Mouse (Mus musculus) hindbrain, postnatal 0 days (tissue): ENCODE results near the gene Zswim3. TPM values are rescaled to one million over a fixed set of nuclear protein-coding genes. Genes with fewer than 3 reads are reported as not detected.
"Not testable (repeated sequence)": the region's sequence is repeated elsewhere in the genome, so short reads cannot be mapped to it uniquely, and the experiment has no call there.

Experiments used
- ATAC-seq: fragments of 200-750 bp; cut with Nextera tagmentation; 2 replicates; pipeline ENCODE4 v1.8.0; 2017; ENCODE audit warnings: mild to moderate bottlenecking, moderate TSS enrichment, moderate library complexity
- DNase-seq: peaks from one replicate; pipeline ENCODE4 v3.0.0-alpha.2; 2015; ENCODE audit warnings: low spot score
- H3K27ac ChIP-seq: fragments of 300-500 bp; sonication (generic); 2 replicates; pipeline ENCODE4 v1.5.1; 2014; ENCODE audit warnings: mild to moderate bottlenecking
- H3K27me3 ChIP-seq: fragments of 300-500 bp; sonication (generic); 2 replicates; pipeline ENCODE4 v1.6.1; 2014; ENCODE audit warnings: low read length, mixed read lengths; ENCODE audit not compliant: insufficient read depth
- H3K36me3 ChIP-seq: fragments of 300-500 bp; sonication (generic); 2 replicates; pipeline ENCODE4 v1.6.1; 2014; ENCODE audit warnings: low read length, mixed read lengths; ENCODE audit not compliant: insufficient read depth
- H3K4me1 ChIP-seq: fragments of 300-500 bp; sonication (generic); 2 replicates; pipeline ENCODE4 v1.6.1; 2014; ENCODE audit warnings: antibody characterized with exemption, low read length, mixed read lengths; ENCODE audit not compliant: insufficient read depth
- H3K4me2 ChIP-seq: fragments of 300-500 bp; sonication (generic); 2 replicates; pipeline ENCODE4 v1.6.1; 2014; ENCODE audit warnings: low read depth, mild to moderate bottlenecking, low read length, moderate library complexity, mixed read lengths
- H3K4me3 ChIP-seq: fragments of 300-500 bp; sonication (generic); 2 replicates; pipeline ENCODE4 v1.5.1; 2014; ENCODE audit warnings: low read length
- H3K9ac ChIP-seq: fragments of 300-500 bp; sonication (generic); replicated peaks from 2 replicates; pipeline ENCODE4 v1.6.1; 2014; ENCODE audit warnings: mild to moderate bottlenecking, low read length, moderate library complexity, mixed read lengths
- H3K9me3 ChIP-seq: fragments of 300-500 bp; sonication (generic); 2 replicates; pipeline ENCODE4 v1.6.1; 2016; ENCODE audit warnings: low read length, mixed read lengths
- CTCF ChIP-seq: IDR thresholded peaks from 2 replicates; pipeline ENCODE4 v1.5.1; 2016; ENCODE audit warnings: antibody characterized with exemption, control low read depth, low read depth
- WGBS: fragments of 180-500 bp; shearing (Covaris S2); extraction: QIAGEN DNeasy Blood & Tissue Kit; methylation state at CpG from one replicate; pipeline ENCODE4 v1.1.7; 2014; 5-methylcytosine and 5-hydroxymethylcytosine counted together
- polyA plus RNA-seq: library from polyadenylated mRNA; unstranded; fragments of >200 nt; fragmentation: Nextera tagmentation; extraction: Ambion mirVana; gene quantifications from 2 replicates; pipeline ENCODE4 v1.2.1, GENCODE M21; 2015
- total RNA-seq: library from RNA; depleted of rRNA; stranded (reverse); fragments of >200 nt; gene quantifications from 2 replicates; pipeline ENCODE4 v1.2.3, GENCODE M21; 2014; rRNA removed

The Zswim3 gene
- total and polyA plus RNA-seq, 2 experiments from 2014 or later: 5.2 to 8.3 TPM

DNA sequence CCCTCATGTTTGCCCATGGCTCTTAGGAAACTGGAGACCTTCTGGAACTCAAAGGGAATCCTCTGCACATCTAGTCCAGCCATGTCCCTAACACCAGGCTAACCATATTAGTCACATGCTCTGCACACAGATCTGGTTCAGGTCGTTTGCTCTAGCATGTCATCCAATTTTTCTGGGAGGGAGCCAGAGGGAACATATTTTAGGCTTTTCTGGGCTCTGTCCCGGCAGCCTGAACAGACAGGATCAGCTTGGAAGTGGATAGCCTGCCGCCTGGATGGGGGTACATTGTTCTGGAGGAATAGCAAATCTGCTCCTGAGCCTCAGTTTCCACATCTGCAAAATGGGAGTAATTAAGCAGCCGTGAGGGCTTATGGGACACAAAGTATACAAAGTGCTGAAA is 56.2 kb downstream of the Zswim3 start:
- Histone ChIP-seq H3K9me3 (no peaks in the 10 kb centered on the region), H3K4me1 (peaks cover 22% of the 10 kb centered on the region; the same call in 1 of the 2 replicates), H3K36me3 (no peaks in the 10 kb centered on the region), H3K4me3 (no peak overlapping the region), H3K27ac (peak overlapping the region; percentile 67; the same call in 1 of the 2 replicates), H3K4me2 (no peak overlapping the region), H3K9ac (no peak overlapping the region), H3K27me3 (0 out of 2 replicates have a peak, but pooled peaks cover 7% of the 10 kb centered on the region)
- no peak for TF ChIP-seq CTCF
- no peak for DNase-seq
- ATAC-seq: no peak
- WGBS: 66% methylated on average over 4 of the region's 4 CpGs

DNA sequence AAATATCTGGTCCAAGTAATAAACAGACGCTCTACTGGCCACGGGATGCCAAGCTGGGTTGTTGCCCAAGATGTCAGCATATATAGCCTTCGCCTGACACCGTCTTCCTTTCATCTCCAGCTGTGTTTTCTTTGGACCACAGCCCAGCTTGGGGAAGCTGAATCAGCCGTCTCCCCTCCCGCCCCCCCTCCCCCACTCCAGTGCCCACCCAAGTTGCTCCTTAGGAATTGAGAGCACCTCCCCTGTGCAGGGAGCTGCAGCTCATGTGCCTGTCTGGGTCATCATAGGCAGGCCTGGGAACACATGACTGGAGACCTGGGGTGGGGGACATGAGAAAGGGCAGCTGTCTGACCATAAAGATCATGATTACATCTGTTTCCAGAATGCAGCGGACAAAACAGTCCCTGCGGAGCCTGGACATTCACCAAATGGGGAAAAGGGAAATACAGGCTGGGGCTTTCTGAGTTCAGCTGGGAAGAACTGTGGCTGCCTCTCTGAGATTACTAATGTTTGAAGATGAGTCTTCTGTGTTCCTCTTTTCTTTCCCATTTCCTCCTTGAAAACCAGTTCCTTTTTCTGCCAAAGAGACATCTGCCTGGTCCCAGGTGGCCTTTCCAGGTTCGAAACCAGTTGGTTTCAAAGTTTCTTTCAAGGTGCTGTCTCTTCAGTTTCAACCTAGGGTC is 57.4 kb downstream of the Zswim3 start:
- no peak overlapping the region for H3K4me2 ChIP-seq
- no peak overlapping the region for H3K4me3 ChIP-seq
- no peak overlapping the region for H3K9ac ChIP-seq
- no peaks in the 10 kb centered on the region for H3K9me3 ChIP-seq
- WGBS: 24% methylated on average over 9 of the region's 9 CpGs
- 0 out of 2 replicates have a peak, but pooled peaks cover 3% of the 10 kb centered on the region for H3K27me3 ChIP-seq
- peak overlapping the region; percentile 67; the same call in 1 of the 2 replicates for H3K27ac ChIP-seq
- no peaks in the 10 kb centered on the region for H3K36me3 ChIP-seq
- ATAC-seq (peak; percentile 90), DNase-seq (peak; percentile 85)
- H3K4me1 ChIP-seq: peaks cover 14% of the 10 kb centered on the region; the same call in 1 of the 2 replicates
- no peak for TF ChIP-seq CTCF

DNA sequence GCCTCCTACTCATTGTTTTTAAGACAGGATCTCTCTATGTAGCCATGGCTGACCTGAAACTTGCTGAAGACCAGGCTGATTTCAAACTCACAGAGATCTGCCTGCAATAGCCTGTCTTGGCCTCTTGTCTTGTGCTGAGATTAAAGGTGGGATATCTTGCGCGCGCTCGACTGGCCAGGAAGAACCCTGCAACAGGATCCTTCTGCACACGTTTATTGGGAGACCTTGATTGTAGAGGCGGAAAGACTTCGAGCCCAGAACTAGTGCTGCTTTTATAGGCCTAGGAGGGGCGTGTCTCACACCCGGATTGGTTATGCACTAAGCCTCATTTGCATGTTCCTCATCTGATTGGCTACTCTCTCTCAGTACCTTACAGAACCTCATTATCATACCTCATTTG is 58.5 kb downstream of the Zswim3 start:
- H3K36me3 ChIP-seq, H3K9me3 ChIP-seq, H3K4me2 ChIP-seq, DNase-seq, H3K4me3 ChIP-seq, ATAC-seq, H3K9ac ChIP-seq, H3K27me3 ChIP-seq, H3K27ac ChIP-seq, H3K4me1 ChIP-seq: not testable (repeated sequence)
- 92% methylated on average over 7 of the region's 9 CpGs for WGBS

DNA sequence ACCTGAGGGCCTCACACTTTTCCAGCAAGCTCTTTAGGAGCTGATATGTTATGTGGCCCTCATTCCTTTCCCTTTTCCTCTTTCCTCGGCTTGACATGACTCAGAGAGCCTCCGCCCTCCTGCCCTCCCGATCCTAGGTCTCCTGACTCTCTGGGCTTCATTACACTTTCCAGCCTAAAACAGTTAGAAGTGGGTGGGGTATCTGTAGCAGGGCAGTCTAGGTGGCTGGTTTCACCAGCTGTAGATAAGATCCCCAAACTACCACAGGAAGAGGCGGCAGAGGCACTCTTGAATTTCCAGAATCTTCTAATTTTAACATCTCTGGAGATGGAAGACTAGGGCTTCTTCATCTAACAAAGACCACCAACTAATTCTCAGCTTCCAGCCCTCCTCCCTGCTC is 59.7 kb downstream of the Zswim3 start:
- Histone ChIP-seq H3K9ac (no peak overlapping the region), H3K9me3 (no peaks in the 10 kb centered on the region), H3K4me1 (peaks cover 7% of the 10 kb centered on the region; the same call in 1 of the 2 replicates), H3K27ac (no peak overlapping the region), H3K4me2 (no peak overlapping the region), H3K4me3 (no peak overlapping the region), H3K27me3 (no peaks in the 10 kb centered on the region), H3K36me3 (no peaks in the 10 kb centered on the region)
- WGBS: 84% methylated on average over 4 of the region's 4 CpGs
- no peak for TF ChIP-seq CTCF
- DNase-seq: no peak
- ATAC-seq: no peak

DNA sequence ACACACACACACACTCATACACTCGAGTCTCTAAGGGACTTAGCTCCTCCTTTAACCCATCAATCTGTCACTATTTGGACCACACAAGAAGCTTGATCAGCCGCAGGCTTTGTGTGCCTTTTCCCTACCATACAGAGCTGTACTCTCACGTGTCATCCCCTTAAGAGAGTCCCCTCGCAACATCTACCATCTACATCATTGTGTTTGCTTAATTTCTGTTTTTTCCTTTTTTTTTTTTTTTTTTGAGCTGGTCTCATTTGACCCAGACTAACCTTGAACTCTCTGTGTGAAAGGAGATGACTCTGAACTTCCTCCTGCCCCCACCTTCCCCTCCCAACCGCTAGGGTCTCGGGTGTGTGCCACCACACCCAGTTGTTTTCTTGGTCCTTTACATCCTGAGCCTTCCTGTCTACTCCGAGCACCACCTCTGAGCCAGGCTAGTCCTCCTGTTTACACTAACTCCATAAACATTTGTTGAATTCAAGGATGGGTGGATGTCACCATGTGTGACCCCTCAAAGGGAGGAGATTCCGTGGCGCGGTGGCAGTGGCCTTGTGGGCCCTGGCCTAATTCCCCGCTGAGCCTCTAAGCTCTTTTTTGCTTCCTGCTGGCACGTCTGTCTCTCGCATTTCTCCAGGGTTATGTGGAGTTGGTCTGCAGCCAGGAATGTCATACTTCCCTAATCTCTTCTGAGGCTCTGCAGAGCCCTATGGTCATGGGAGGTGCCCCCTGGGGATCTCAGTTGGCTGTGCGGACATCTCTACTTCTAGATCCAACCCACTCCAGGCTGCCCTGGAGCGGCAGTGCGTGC is 62.0 kb downstream of the Zswim3 start:
- DNase-seq (no peak), ATAC-seq (no peak; the same call in 1 of the 2 replicates)
- no peaks in the 10 kb centered on the region for H3K4me1 ChIP-seq
- no peak overlapping the region for H3K4me3 ChIP-seq
- WGBS: 55% methylated on average over 16 of the region's 16 CpGs
- 0 out of 2 replicates have a peak overlapping the region, but pooled peaks have one; percentile 2 for H3K27ac ChIP-seq
- no peaks in the 10 kb centered on the region for H3K9me3 ChIP-seq
- no peak overlapping the region for H3K4me2 ChIP-seq
- no peaks in the 10 kb centered on the region for H3K27me3 ChIP-seq
- H3K9ac ChIP-seq: no peak overlapping the region
- H3K36me3 ChIP-seq: no peaks in the 10 kb centered on the region
- no peak for TF ChIP-seq CTCF

DNA sequence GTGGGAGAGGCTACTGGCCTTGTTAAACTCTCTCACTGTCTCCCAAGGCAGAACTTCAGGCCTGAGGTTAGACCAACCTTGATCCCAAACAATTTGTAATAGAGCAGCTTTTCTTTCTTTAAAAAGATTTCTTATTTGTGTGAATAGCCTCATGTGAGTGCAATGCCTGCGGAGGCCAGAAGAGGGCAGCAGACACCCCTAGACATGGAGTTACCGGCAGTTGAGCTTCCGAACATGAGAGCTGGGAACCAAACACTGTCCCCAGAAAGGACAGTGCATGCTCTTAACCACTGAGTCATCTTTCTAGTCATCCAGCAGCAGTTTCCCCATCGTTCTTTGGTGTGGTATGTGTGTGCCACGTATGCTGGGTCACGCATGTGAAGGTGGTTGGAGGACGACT is 62.7 kb downstream of the Zswim3 start:
- no peak overlapping the region for H3K4me2 ChIP-seq
- no peak overlapping the region for H3K4me3 ChIP-seq
- no peaks in the 10 kb centered on the region for H3K9me3 ChIP-seq
- no peak for DNase-seq
- H3K4me1 ChIP-seq: no peaks in the 10 kb centered on the region
- no peak overlapping the region for H3K9ac ChIP-seq
- no peaks in the 10 kb centered on the region for H3K36me3 ChIP-seq
- no peak for ATAC-seq
- WGBS: 91% methylated on average over 7 of the region's 7 CpGs
- H3K27me3 ChIP-seq: no peaks in the 10 kb centered on the region
- TF ChIP-seq CTCF: peak; percentile 53
- 0 out of 2 replicates have a peak overlapping the region, but pooled peaks have one; percentile 2 for H3K27ac ChIP-seq

DNA sequence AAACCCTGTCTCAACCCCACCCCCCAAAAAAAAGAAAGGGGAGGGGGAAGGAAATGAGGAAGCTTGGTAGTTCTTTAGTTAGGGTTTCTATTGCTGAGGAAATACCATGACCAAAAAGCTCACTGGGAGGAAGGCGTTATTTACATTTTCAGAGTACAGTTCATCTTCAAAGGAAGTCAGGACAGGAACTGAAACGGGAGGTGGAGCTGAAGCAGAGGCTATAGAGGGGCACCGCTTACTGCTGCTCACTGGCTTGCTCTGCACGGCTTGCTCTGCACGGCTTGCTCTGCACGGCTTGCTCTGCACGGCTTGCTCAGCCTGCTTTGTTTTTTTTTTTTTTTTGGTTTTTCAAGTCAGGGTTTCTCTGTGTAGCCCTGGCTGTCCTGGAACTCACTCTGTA is 63.6 kb downstream of the Zswim3 start:
- DNase-seq: no peak
- Histone ChIP-seq H3K27ac (no peak overlapping the region), H3K36me3 (no peaks in the 10 kb centered on the region), H3K9me3 (no peaks in the 10 kb centered on the region), H3K4me3 (no peak overlapping the region), H3K27me3 (no peaks in the 10 kb centered on the region), H3K4me1 (no peaks in the 10 kb centered on the region), H3K9ac (no peak overlapping the region), H3K4me2 (no peak overlapping the region)
- WGBS: 82% methylated on average over 7 of the region's 7 CpGs
- no peak for TF ChIP-seq CTCF
- ATAC-seq: no peak

Other genes with a start within 250 kb of the Zswim3 start
- 1.5 and 2.7 TPM in 2 replicates for gene Wfdc2, start 242.7 kb upstream of the Zswim3 start, total RNA-seq
- gene Wfdc2, start 242.7 kb upstream of the Zswim3 start, polyA plus RNA-seq: 3.1 and 4.5 TPM in 2 replicates
- gene Spint3, start 231.6 kb upstream of the Zswim3 start, total RNA-seq: not detected in 2 replicates
- not detected in 2 replicates for gene Spint3, start 231.6 kb upstream of the Zswim3 start, polyA plus RNA-seq
- gene Wfdc6a, start 219.7 kb upstream of the Zswim3 start, total RNA-seq: 0.31 TPM in 1 of 2 replicates, not detected in the other
- 0.19 and 0.77 TPM in 2 replicates for gene Wfdc6a, start 219.7 kb upstream of the Zswim3 start, polyA plus RNA-seq
- not detected in 2 replicates for gene Eppin, start 211.5 kb upstream of the Zswim3 start, total RNA-seq
- not detected in 2 replicates for gene Eppin, start 211.5 kb upstream of the Zswim3 start, polyA plus RNA-seq
- gene Wfdc6b, start 191.6 kb upstream of the Zswim3 start, total RNA-seq: not detected in 2 replicates
- not detected in 2 replicates for gene Wfdc6b, start 191.6 kb upstream of the Zswim3 start, polyA plus RNA-seq
- gene Wfdc8, start 191.5 kb upstream of the Zswim3 start, total RNA-seq: not detected in 2 replicates
- gene Wfdc8, start 191.5 kb upstream of the Zswim3 start, polyA plus RNA-seq: not detected in 2 replicates
- gene Wfdc16, start 166.3 kb upstream of the Zswim3 start, total RNA-seq: not detected in 2 replicates
- not detected in 2 replicates for gene Wfdc16, start 166.3 kb upstream of the Zswim3 start, polyA plus RNA-seq
- gene Wfdc10, start 149.1 kb upstream of the Zswim3 start, total RNA-seq: not detected in 2 replicates
- gene Wfdc10, start 149.1 kb upstream of the Zswim3 start, polyA plus RNA-seq: 0.60 TPM in 1 of 2 replicates, not detected in the other
- not detected in 2 replicates for gene Wfdc9, start 148.5 kb upstream of the Zswim3 start, total RNA-seq
- not detected in 2 replicates for gene Wfdc9, start 148.5 kb upstream of the Zswim3 start, polyA plus RNA-seq
- gene Wfdc11, start 131.0 kb upstream of the Zswim3 start, total RNA-seq: not detected in 2 replicates
- not detected in 2 replicates for gene Wfdc11, start 131.0 kb upstream of the Zswim3 start, polyA plus RNA-seq
- not detected in 2 replicates for gene Wfdc13, start 120.0 kb upstream of the Zswim3 start, total RNA-seq
- not detected in 2 replicates for gene Wfdc13, start 120.0 kb upstream of the Zswim3 start, polyA plus RNA-seq
- gene Spint4, start 106.6 kb upstream of the Zswim3 start, total RNA-seq: not detected in 2 replicates
- not detected in 2 replicates for gene Spint4, start 106.6 kb upstream of the Zswim3 start, polyA plus RNA-seq
- not detected in 2 replicates for gene Spint5, start 89.8 kb upstream of the Zswim3 start, total RNA-seq
- not detected in 2 replicates for gene Spint5, start 89.8 kb upstream of the Zswim3 start, polyA plus RNA-seq
- gene Wfdc3, start 59.2 kb upstream of the Zswim3 start, total RNA-seq: 1.3 TPM in 2 replicates
- gene Wfdc3, start 59.2 kb upstream of the Zswim3 start, polyA plus RNA-seq: 0.73 and 0.76 TPM in 2 replicates
- gene Dnttip1, start 59.1 kb upstream of the Zswim3 start, total RNA-seq: 17.1 and 24.9 TPM in 2 replicates
- gene Dnttip1, start 59.1 kb upstream of the Zswim3 start, polyA plus RNA-seq: 53.9 and 56.1 TPM in 2 replicates
- 61.5 and 70.6 TPM in 2 replicates for gene Ube2c, start 35.2 kb upstream of the Zswim3 start, total RNA-seq
- 61.2 and 69.4 TPM in 2 replicates for gene Ube2c, start 35.2 kb upstream of the Zswim3 start, polyA plus RNA-seq
- gene Tnnc2, start 25.1 kb upstream of the Zswim3 start, total RNA-seq: 12.2 TPM in 1 of 2 replicates, not detected in the other
- 0.30 TPM in 1 of 2 replicates, not detected in the other for gene Tnnc2, start 25.1 kb upstream of the Zswim3 start, polyA plus RNA-seq
- 102 and 106 TPM in 2 replicates for gene Snx21, start 19.3 kb upstream of the Zswim3 start, total RNA-seq
- gene Snx21, start 19.3 kb upstream of the Zswim3 start, polyA plus RNA-seq: 44.7 and 47.6 TPM in 2 replicates
- 18.5 and 39.5 TPM in 2 replicates for gene Acot8, start 216 bp upstream of the Zswim3 start, total RNA-seq
- 19.4 and 20.2 TPM in 2 replicates for gene Acot8, start 216 bp upstream of the Zswim3 start, polyA plus RNA-seq
- gene Zswim1, start 17.6 kb downstream of the Zswim3 start, total RNA-seq: 23.9 and 24.6 TPM in 2 replicates
- gene Zswim1, start 17.6 kb downstream of the Zswim3 start, polyA plus RNA-seq: 26.5 and 29.0 TPM in 2 replicates
- not detected in 2 replicates for gene Spata25, start 23.4 kb downstream of the Zswim3 start, total RNA-seq
- gene Spata25, start 23.4 kb downstream of the Zswim3 start, polyA plus RNA-seq: not detected in 2 replicates
- gene Ctsa, start 27.8 kb downstream of the Zswim3 start, total RNA-seq: 135 and 147 TPM in 2 replicates
- 112 and 116 TPM in 2 replicates for gene Ctsa, start 27.8 kb downstream of the Zswim3 start, polyA plus RNA-seq
- gene Neurl2, start 28.4 kb downstream of the Zswim3 start, total RNA-seq: 8.7 and 12.1 TPM in 2 replicates
- 7.2 and 7.6 TPM in 2 replicates for gene Neurl2, start 28.4 kb downstream of the Zswim3 start, polyA plus RNA-seq
- gene Pltp, start 52.6 kb downstream of the Zswim3 start, total RNA-seq: 76.2 and 88.7 TPM in 2 replicates
- 99.6 and 117 TPM in 2 replicates for gene Pltp, start 52.6 kb downstream of the Zswim3 start, polyA plus RNA-seq
- gene Pcif1, start 74.2 kb downstream of the Zswim3 start, total RNA-seq: 76.7 and 83.7 TPM in 2 replicates
- gene Pcif1, start 74.2 kb downstream of the Zswim3 start, polyA plus RNA-seq: 107 and 108 TPM in 2 replicates
- 26.5 and 28.3 TPM in 2 replicates for gene Zfp335, start 106.7 kb downstream of the Zswim3 start, total RNA-seq
- gene Zfp335, start 106.7 kb downstream of the Zswim3 start, polyA plus RNA-seq: 9.0 and 9.2 TPM in 2 replicates
- gene Mmp9, start 135.7 kb downstream of the Zswim3 start, total RNA-seq: 8.8 and 14.4 TPM in 2 replicates
- 6.7 and 7.1 TPM in 2 replicates for gene Mmp9, start 135.7 kb downstream of the Zswim3 start, polyA plus RNA-seq
- 257 TPM in 2 replicates for gene Slc12a5, start 155.7 kb downstream of the Zswim3 start, total RNA-seq
- gene Slc12a5, start 155.7 kb downstream of the Zswim3 start, polyA plus RNA-seq: 67.1 and 71.0 TPM in 2 replicates
- gene Ncoa5, start 229.8 kb downstream of the Zswim3 start, total RNA-seq: 60.8 and 101 TPM in 2 replicates
- 55.5 and 56.3 TPM in 2 replicates for gene Ncoa5, start 229.8 kb downstream of the Zswim3 start, polyA plus RNA-seq